Mouse (Mus musculus): ENCODE measurements around the gene Kmt2d.

GRCm38 (mm10) chr15:98785744-98786143 lies 85.3 kb downstream of the Kmt2d start:
- TF ChIP-seq CTCF (IDR thresholded peaks at IDR 0.05) (peak; percentile 68), EP300 (IDR thresholded peaks at IDR 0.05) (no peak)
